Mouse (Mus musculus): ENCODE measurements around the gene Mansc4. TPM values are rescaled to one million over a fixed set of nuclear protein-coding genes. Genes with fewer than 3 reads are reported as not detected.

Mansc4 gene
- 0.76 and 0.88 TPM in 2 replicates for polyA plus RNA-seq (2016; fragmentation: Nextera tagmentation; extraction: Ambion mirVana)

GRCm38 (mm10) chr6:147086594-147087225 is at the start of gene Mansc4:
Gene Mansc4, minus strand, starts transcription at chr6:147087032.
- Histone ChIP-seq H3K9ac (peak within 1 kb of the TSS; percentile 50), H3K27me3 (no peaks in the 10 kb centered on the region), H3K4me2 (replicated peaks) (peak within 1 kb of the TSS; percentile 57), H3K9me3 (replicated peaks) (no peaks in the 10 kb centered on the region), H3K4me1 (peaks cover 12% of the 10 kb centered on the region), H3K27ac (no peak within 1 kb of the TSS), H3K36me3 (no peaks in the 10 kb centered on the region), H3K4me3 (peak within 1 kb of the TSS; percentile 30)
- WGBS: 5% methylated on average over 20 of the region's 20 CpGs
- no peak for ATAC-seq (ENCODE audit: low FRiP score)

- 91% methylated on average over 10 of the region's 10 CpGs for WGBS
- ATAC-seq (ENCODE audit: low FRiP score): no peak
- Histone ChIP-seq H3K4me3 (no peak overlapping the region), H3K4me1 (no peaks in the 10 kb centered on the region), H3K27me3 (no peaks in the 10 kb centered on the region), H3K36me3 (no peaks in the 10 kb centered on the region), H3K9ac (no peak overlapping the region), H3K27ac (no peak overlapping the region), H3K4me2 (replicated peaks) (no peak overlapping the region), H3K9me3 (replicated peaks) (no peaks in the 10 kb centered on the region)
These were observed 40.4 kb upstream of the Mansc4 start for GRCm38 (mm10) chr6:147127239-147127638.

- Histone ChIP-seq H3K27me3 (no peaks in the 10 kb centered on the region), H3K36me3 (no peaks in the 10 kb centered on the region), H3K9me3 (replicated peaks) (no peaks in the 10 kb centered on the region), H3K4me2 (replicated peaks) (no peak overlapping the region), H3K4me3 (no peak overlapping the region), H3K27ac (no peak overlapping the region), H3K9ac (no peak overlapping the region), H3K4me1 (no peaks in the 10 kb centered on the region)
- no peak for ATAC-seq (ENCODE audit: low FRiP score)
- 55% methylated on average over 6 of the region's 6 CpGs for WGBS
These were observed 34.5 kb upstream of the Mansc4 start for GRCm38 (mm10) chr6:147121320-147121719.

- H3K9ac ChIP-seq: no peak overlapping the region
- H3K9me3 ChIP-seq (replicated peaks): no peaks in the 10 kb centered on the region
- no peak overlapping the region for H3K4me3 ChIP-seq
- no peaks in the 10 kb centered on the region for H3K27me3 ChIP-seq
- 84% methylated on average over 3 of the region's 3 CpGs for WGBS
- H3K36me3 ChIP-seq: no peaks in the 10 kb centered on the region
- no peak for ATAC-seq (ENCODE audit: low FRiP score)
- no peak overlapping the region for H3K27ac ChIP-seq
- H3K4me1 ChIP-seq: no peaks in the 10 kb centered on the region
- no peak overlapping the region for H3K4me2 ChIP-seq (replicated peaks)
These were observed 31.4 kb upstream of the Mansc4 start for GRCm38 (mm10) chr6:147118190-147118589.

GRCm38 (mm10) chr6:147117764-147118163 is 30.9 kb upstream of the Mansc4 start:
- Histone ChIP-seq H3K9me3 (replicated peaks) (no peaks in the 10 kb centered on the region), H3K36me3 (peaks cover 2% of the 10 kb centered on the region; the same call in 1 of the 2 replicates), H3K27me3 (no peaks in the 10 kb centered on the region), H3K4me3 (no peak overlapping the region), H3K4me1 (no peaks in the 10 kb centered on the region), H3K9ac (no peak overlapping the region), H3K27ac (no peak overlapping the region), H3K4me2 (replicated peaks) (no peak overlapping the region)
- 97% methylated on average over 7 of the region's 7 CpGs for WGBS
- no peak for ATAC-seq (ENCODE audit: low FRiP score)

- WGBS: 7% methylated on average over 10 of the region's 10 CpGs
- peaks cover 8% of the 10 kb centered on the region for H3K36me3 ChIP-seq
- ATAC-seq (ENCODE audit: low FRiP score): no peak
These were observed 29.7 kb upstream of the Mansc4 start for GRCm38 (mm10) chr6:147116579-147116978.

GRCm38 (mm10) chr6:147109283-147109682 is 22.5 kb upstream of the Mansc4 start:
- Histone ChIP-seq H3K4me2 (replicated peaks) (no peak overlapping the region), H3K9ac (no peak overlapping the region), H3K27ac (no peak overlapping the region), H3K27me3 (no peaks in the 10 kb centered on the region), H3K4me1 (no peaks in the 10 kb centered on the region), H3K36me3 (peaks cover 46% of the 10 kb centered on the region), H3K4me3 (no peak overlapping the region), H3K9me3 (replicated peaks) (no peaks in the 10 kb centered on the region)
- no peak for ATAC-seq (ENCODE audit: low FRiP score)
- WGBS: 86% methylated on average over 7 of the region's 7 CpGs

More at GRCm38 (mm10) chr6:147116579-147116978, 29.7 kb upstream of the Mansc4 start:
- no peak overlapping the region for H3K9ac ChIP-seq
- no peaks in the 10 kb centered on the region for H3K27me3 ChIP-seq
- no peaks in the 10 kb centered on the region for H3K4me1 ChIP-seq
- no peak overlapping the region for H3K27ac ChIP-seq
- H3K9me3 ChIP-seq (replicated peaks): no peaks in the 10 kb centered on the region
- no peak overlapping the region for H3K4me2 ChIP-seq (replicated peaks)
- no peak overlapping the region for H3K4me3 ChIP-seq

- Histone ChIP-seq H3K4me1 (no peaks in the 10 kb centered on the region), H3K27me3 (no peaks in the 10 kb centered on the region), H3K9me3 (replicated peaks) (no peaks in the 10 kb centered on the region), H3K4me2 (replicated peaks) (no peak overlapping the region), H3K4me3 (no peak overlapping the region), H3K36me3 (peaks cover 51% of the 10 kb centered on the region), H3K9ac (no peak overlapping the region), H3K27ac (no peak overlapping the region)
- WGBS: 98% methylated on average over 6 of the region's 6 CpGs
- no peak for ATAC-seq (ENCODE audit: low FRiP score)
These were observed 19.9 kb upstream of the Mansc4 start for GRCm38 (mm10) chr6:147106716-147107115.

GRCm38 (mm10) chr6:147105529-147105928 is 18.7 kb upstream of the Mansc4 start:
- Histone ChIP-seq H3K4me2 (replicated peaks) (no peak overlapping the region), H3K27ac (no peak overlapping the region), H3K4me1 (no peaks in the 10 kb centered on the region), H3K9me3 (replicated peaks) (no peaks in the 10 kb centered on the region), H3K4me3 (no peak overlapping the region), H3K36me3 (peaks cover 47% of the 10 kb centered on the region), H3K27me3 (no peaks in the 10 kb centered on the region), H3K9ac (no peak overlapping the region)
- WGBS: 96% methylated on average over 1 of the region's 1 CpGs
- ATAC-seq (ENCODE audit: low FRiP score): no peak

GRCm38 (mm10) chr6:147102293-147102692 is 15.5 kb upstream of the Mansc4 start:
- ATAC-seq (ENCODE audit: low FRiP score): no peak
- Histone ChIP-seq H3K27me3 (no peaks in the 10 kb centered on the region), H3K4me2 (replicated peaks) (no peak overlapping the region), H3K4me1 (peaks cover 3% of the 10 kb centered on the region; the same call in 1 of the 2 replicates), H3K27ac (no peak overlapping the region), H3K4me3 (no peak overlapping the region), H3K9me3 (replicated peaks) (no peaks in the 10 kb centered on the region), H3K9ac (no peak overlapping the region), H3K36me3 (peaks cover 26% of the 10 kb centered on the region)
- 88% methylated on average over 3 of the region's 3 CpGs for WGBS

GRCm38 (mm10) chr6:147099458-147100277 is 12.8 kb upstream of the Mansc4 start:
- no peak for ATAC-seq (ENCODE audit: low FRiP score)
- H3K9me3 ChIP-seq (replicated peaks): no peaks in the 10 kb centered on the region

GRCm38 (mm10) chr6:147097346-147097929 is 10.6 kb upstream of the Mansc4 start:
- no peak overlapping the region for H3K27ac ChIP-seq
- no peak overlapping the region for H3K4me3 ChIP-seq
- peaks cover 22% of the 10 kb centered on the region for H3K4me1 ChIP-seq
- peaks cover 10% of the 10 kb centered on the region; the same call in 1 of the 2 replicates for H3K36me3 ChIP-seq
- no peak overlapping the region for H3K9ac ChIP-seq
- WGBS: 47% methylated on average over 8 of the region's 8 CpGs
- no peaks in the 10 kb centered on the region for H3K27me3 ChIP-seq
- ATAC-seq (ENCODE audit: low FRiP score): no peak
- H3K9me3 ChIP-seq (replicated peaks): no peaks in the 10 kb centered on the region
- H3K4me2 ChIP-seq (replicated peaks): no peak overlapping the region

More at GRCm38 (mm10) chr6:147099458-147100277, 12.8 kb upstream of the Mansc4 start:
- no peak overlapping the region for H3K9ac ChIP-seq
- H3K27ac ChIP-seq: no peak overlapping the region
- no peaks in the 10 kb centered on the region for H3K27me3 ChIP-seq
- H3K4me2 ChIP-seq (replicated peaks): no peak overlapping the region
- H3K4me3 ChIP-seq: no peak overlapping the region
- WGBS: 79% methylated on average over 19 of the region's 19 CpGs
- peaks cover 19% of the 10 kb centered on the region; the same call in 1 of the 2 replicates for H3K36me3 ChIP-seq
- peaks cover 6% of the 10 kb centered on the region for H3K4me1 ChIP-seq

All from hindbrain, embryonic 12.5 days (tissue).